ENCODE assay signal across 22 mouse cellular contexts in genomic region chr14:21695020-21695419, GRCm38 (mm10). TPM values are rescaled to one million over a fixed set of nuclear protein-coding genes. Genes with fewer than 3 reads are reported as not detected.
"Had no signal": no experiment of that assay in that cellular context is flagged by ENCODE, and none has a peak within 500 bp of the region (broad histone marks: within the 10 kb centered on the region; RNA-seq: fewer than 3 reads in every experiment).

No protein-coding gene starts in this region.

- H3K27me3 ChIP-seq: liver, embryonic 12.5 days; midbrain, embryonic 12.5 days; neural tube, embryonic 13.5 days; neural tube, embryonic 15.5 days had no signal

- H3K27ac ChIP-seq: liver, embryonic 12.5 days; liver, embryonic 14.5 days; midbrain, embryonic 10.5 days; midbrain, embryonic 12.5 days; neural tube, embryonic 13.5 days; neural tube, embryonic 15.5 days had no signal

- H3K4me2 ChIP-seq: liver, embryonic 12.5 days; lung, embryonic 14.5 days; midbrain, embryonic 12.5 days; neural tube, embryonic 13.5 days; neural tube, embryonic 15.5 days had no signal

- ATAC-seq: liver, embryonic 12.5 days; midbrain, embryonic 16.5 days had no signal

- H3K36me3 ChIP-seq: liver, embryonic 12.5 days; midbrain, embryonic 10.5 days; midbrain, embryonic 12.5 days; neural tube, embryonic 13.5 days; neural tube, embryonic 15.5 days had no signal

- H3K9me3 ChIP-seq: neural tube, embryonic 13.5 days; neural tube, embryonic 15.5 days had no signal

- DNase-seq: lung, embryonic 14.5 days; midbrain, embryonic 14.5 days; retina, postnatal 1 day; right cerebral cortex, adult 18-20 months; right cerebral cortex, postnatal 25 days; right cerebral cortex, postnatal 4 days; spleen, adult 18-20 months; thymus, adult 18-20 months; thymus, postnatal 14 days; thymus, postnatal 36 days had no signal

- H3K4me3 ChIP-seq: liver, embryonic 12.5 days; midbrain, embryonic 10.5 days; midbrain, embryonic 12.5 days; myocyte; neural tube, embryonic 13.5 days; neural tube, embryonic 15.5 days had no signal

- H3K4me1 ChIP-seq: midbrain, embryonic 12.5 days; neural tube, embryonic 13.5 days; neural tube, embryonic 15.5 days had no signal

- H3K9ac ChIP-seq: liver, embryonic 12.5 days; liver, embryonic 14.5 days; lung, embryonic 14.5 days; midbrain, embryonic 12.5 days; neural tube, embryonic 13.5 days; neural tube, embryonic 15.5 days had no signal

RNA-seq across cellular contexts. Expression of gene Dupd1, which starts 19.4 kb away (rescaled TPM):
- polyA plus RNA-seq: liver, embryonic 12.5 days; liver, embryonic 14.5 days; lung, embryonic 14.5 days; lung, embryonic 16.5 days; midbrain, embryonic 10.5 days; midbrain, embryonic 12.5 days; midbrain, embryonic 14.5 days; neural tube, embryonic 13.5 days; small intestine, adult 2 months; stomach, embryonic 14.5 days had no signal

RNA-seq across cellular contexts. Expression of gene Dusp13, which starts 56.0 kb away (rescaled TPM):
- polyA plus RNA-seq: liver, embryonic 12.5 days; lung, embryonic 14.5 days; midbrain, embryonic 10.5 days; midbrain, embryonic 12.5 days; midbrain, embryonic 14.5 days; midbrain, embryonic 16.5 days; neural tube, embryonic 11.5 days; neural tube, embryonic 13.5 days; stomach, embryonic 14.5 days had no signal
